Mouse (Mus musculus) megakaryocyte, embryonic 14.5 days (primary cell): Measurements from ENCODE around the gene Atp1b1. TPM values are rescaled to one million over a fixed set of nuclear protein-coding genes. Genes with fewer than 3 reads are reported as not detected.

Experiments
- H3K27me3 ChIP-seq: replicated peaks from 2 replicates; pipeline ENCODE3; 2012; ENCODE audit warnings: inconsistent platforms
- H3K36me3 ChIP-seq: replicated peaks from 2 replicates; pipeline ENCODE3; 2012; ENCODE audit warnings: low read length, inconsistent platforms, mixed read lengths
- H3K4me1 ChIP-seq: 2 replicates; pipeline ENCODE4 v1.6.1; 2012; ENCODE audit warnings: inconsistent platforms
- H3K4me3 ChIP-seq: replicated peaks from 2 replicates; pipeline ENCODE3; 2012; ENCODE audit warnings: moderate library complexity, mild to moderate bottlenecking, inconsistent platforms
- H3K9me3 ChIP-seq: 2 replicates; pipeline ENCODE4 v1.6.1; 2012; ENCODE audit warnings: inconsistent platforms
- FLI1 ChIP-seq: IDR thresholded peaks from 2 replicates; pipeline ENCODE4 v1.6.1; 2012; ENCODE audit warnings: low read length, inconsistent platforms, mixed read lengths
- GATA1 ChIP-seq: IDR thresholded peaks from 3 replicates; pipeline ENCODE4 v1.6.1; 2012; ENCODE audit warnings: mixed read lengths, low read length, inconsistent platforms, borderline replicate concordance
- polyA plus RNA-seq: library from polyadenylated mRNA; stranded (reverse); fragments of >175 nt; gene quantifications from 2 replicates; pipeline ENCODE4 v1.2.3, GENCODE M21; 2012; ENCODE audit warnings: low replicate concordance; ENCODE audit not compliant: insufficient read depth

Atp1b1 gene
- polyA plus RNA-seq, 1 experiment: 1.8 TPM

- no peaks in the 10 kb centered on the region for H3K4me1 ChIP-seq
- no peak overlapping the region for H3K4me3 ChIP-seq
- no peaks in the 10 kb centered on the region for H3K36me3 ChIP-seq
- no peaks in the 10 kb centered on the region for H3K27me3 ChIP-seq
- no peaks in the 10 kb centered on the region for H3K9me3 ChIP-seq
- TF ChIP-seq GATA1 (no peak), FLI1 (no peak)
These were observed 31.9 kb downstream of the Atp1b1 start for GRCm38 (mm10) chr1:164426227-164426626.

- Histone ChIP-seq H3K4me1 (peaks cover 14% of the 10 kb centered on the region), H3K27me3 (no peaks in the 10 kb centered on the region)
- TF ChIP-seq GATA1 (no peak), FLI1 (no peak)
These were observed 37.4 kb downstream of the Atp1b1 start for GRCm38 (mm10) chr1:164420623-164421354.

GRCm38 (mm10) chr1:164419401-164419800 lies 38.8 kb downstream of the Atp1b1 start:
- Histone ChIP-seq H3K9me3 (no peaks in the 10 kb centered on the region), H3K4me1 (peaks cover 14% of the 10 kb centered on the region), H3K36me3 (no peaks in the 10 kb centered on the region), H3K4me3 (no peak overlapping the region), H3K27me3 (no peaks in the 10 kb centered on the region)
- TF ChIP-seq FLI1: no peak
- TF ChIP-seq GATA1: no peak

More at GRCm38 (mm10) chr1:164420623-164421354, 37.4 kb downstream of the Atp1b1 start:
- H3K4me3 ChIP-seq: no peak overlapping the region
- no peaks in the 10 kb centered on the region for H3K9me3 ChIP-seq
- no peaks in the 10 kb centered on the region for H3K36me3 ChIP-seq

GRCm38 (mm10) chr1:164418320-164418719 lies 39.8 kb downstream of the Atp1b1 start:
- Histone ChIP-seq H3K4me1 (peaks cover 14% of the 10 kb centered on the region), H3K4me3 (no peak overlapping the region), H3K36me3 (no peaks in the 10 kb centered on the region), H3K27me3 (no peaks in the 10 kb centered on the region), H3K9me3 (no peaks in the 10 kb centered on the region)
- no peak for TF ChIP-seq FLI1
- no peak for TF ChIP-seq GATA1

- Histone ChIP-seq H3K4me3 (no peak overlapping the region), H3K36me3 (peaks cover 4% of the 10 kb centered on the region), H3K9me3 (no peaks in the 10 kb centered on the region), H3K4me1 (peaks cover 14% of the 10 kb centered on the region), H3K27me3 (no peaks in the 10 kb centered on the region)
- TF ChIP-seq FLI1 (no peak), GATA1 (no peak)
These were observed 40.6 kb downstream of the Atp1b1 start for GRCm38 (mm10) chr1:164417604-164418003.

GRCm38 (mm10) chr1:164416692-164417394 lies 41.3 kb downstream of the Atp1b1 start:
- TF ChIP-seq FLI1 (no peak), GATA1 (no peak)
- Histone ChIP-seq H3K4me3 (no peak overlapping the region), H3K4me1 (peaks cover 14% of the 10 kb centered on the region), H3K27me3 (no peaks in the 10 kb centered on the region), H3K36me3 (peaks cover 5% of the 10 kb centered on the region), H3K9me3 (no peaks in the 10 kb centered on the region)

- no peak overlapping the region for H3K4me3 ChIP-seq
- H3K4me1 ChIP-seq: peaks cover 14% of the 10 kb centered on the region
- TF ChIP-seq GATA1 (no peak), FLI1 (no peak)
- no peaks in the 10 kb centered on the region for H3K9me3 ChIP-seq
- H3K27me3 ChIP-seq: no peaks in the 10 kb centered on the region
- H3K36me3 ChIP-seq: peaks cover 5% of the 10 kb centered on the region
These were observed 42.8 kb downstream of the Atp1b1 start for GRCm38 (mm10) chr1:164415347-164415751.

- no peaks in the 10 kb centered on the region for H3K27me3 ChIP-seq
- no peak for TF ChIP-seq GATA1
- no peak for TF ChIP-seq FLI1
- peaks cover 14% of the 10 kb centered on the region for H3K4me1 ChIP-seq
- no peak overlapping the region for H3K4me3 ChIP-seq
- H3K36me3 ChIP-seq: peaks cover 5% of the 10 kb centered on the region
- H3K9me3 ChIP-seq: no peaks in the 10 kb centered on the region
These were observed 44.5 kb downstream of the Atp1b1 start for GRCm38 (mm10) chr1:164413608-164414007.

GRCm38 (mm10) chr1:164412906-164413305 lies 45.2 kb downstream of the Atp1b1 start:
- Histone ChIP-seq H3K4me1 (peaks cover 10% of the 10 kb centered on the region), H3K36me3 (peaks cover 5% of the 10 kb centered on the region), H3K9me3 (no peaks in the 10 kb centered on the region), H3K27me3 (no peaks in the 10 kb centered on the region), H3K4me3 (no peak overlapping the region)
- TF ChIP-seq GATA1 (no peak), FLI1 (no peak)

GRCm38 (mm10) chr1:164411306-164411705 lies 46.8 kb downstream of the Atp1b1 start:
- Histone ChIP-seq H3K9me3 (no peaks in the 10 kb centered on the region), H3K4me1 (no peaks in the 10 kb centered on the region), H3K36me3 (peaks cover 5% of the 10 kb centered on the region), H3K4me3 (no peak overlapping the region), H3K27me3 (no peaks in the 10 kb centered on the region)
- TF ChIP-seq FLI1 (no peak), GATA1 (no peak)
